Mouse (Mus musculus) granulocyte monocyte progenitor cell, adult 5-6 weeks (primary cell): ENCODE measurements around the gene Colgalt2. TPM values are rescaled to one million over a fixed set of nuclear protein-coding genes. Genes with fewer than 3 reads are reported as not detected.
A peak's percentile ranks its signal among the peaks of the same experiment; 100 is the strongest.
"Not testable (repeated sequence)": the region's sequence is repeated elsewhere in the genome, so short reads cannot be mapped to it uniquely, and the experiment has no call there.

Source experiments
- ATAC-seq: replicated peaks from 2 replicates; pipeline ENCODE4 v1.8.0; 2016; ENCODE audit warnings: mild to moderate bottlenecking, moderate TSS enrichment, inconsistent platforms; ENCODE audit not compliant: poor library complexity, severe bottlenecking
- total RNA-seq, 2 experiments: library from RNA; stranded (forward) in 1 of 2; stranded (reverse) in 1 of 2; fragments of 200-712, 200-1000 nt in 1 of 2; fragments of >200 nt in 1 of 2; fragmentation: Nextera tagmentation in 1 of 2; gene quantifications; 2 replicates each; pipeline ENCODE4 v1.2.3; 2014 to 2017

The Colgalt2 gene
- total RNA-seq, 2 experiments from 2014 or later = not detected

DNA sequence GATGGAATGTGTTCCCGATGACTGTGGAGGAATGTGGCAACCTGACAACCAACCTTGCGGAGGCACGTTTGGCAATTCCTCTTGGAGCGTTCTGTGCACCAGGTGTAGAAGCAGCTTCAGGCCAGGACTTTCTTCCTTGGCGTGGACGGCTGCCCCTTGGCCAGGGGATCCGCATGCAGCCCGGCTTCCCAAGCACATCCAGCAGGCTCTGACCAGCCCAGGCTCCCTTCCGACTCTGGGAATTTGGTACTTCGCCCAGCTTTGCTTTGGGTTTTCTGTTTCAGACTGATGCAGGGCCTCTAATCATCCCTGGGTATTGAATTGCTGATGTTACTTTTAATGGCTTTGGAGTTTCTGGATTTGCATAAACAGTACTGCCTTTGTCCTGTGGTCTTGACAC, 14.8 kb downstream of the Colgalt2 start:
- ATAC-seq = no peak

DNA sequence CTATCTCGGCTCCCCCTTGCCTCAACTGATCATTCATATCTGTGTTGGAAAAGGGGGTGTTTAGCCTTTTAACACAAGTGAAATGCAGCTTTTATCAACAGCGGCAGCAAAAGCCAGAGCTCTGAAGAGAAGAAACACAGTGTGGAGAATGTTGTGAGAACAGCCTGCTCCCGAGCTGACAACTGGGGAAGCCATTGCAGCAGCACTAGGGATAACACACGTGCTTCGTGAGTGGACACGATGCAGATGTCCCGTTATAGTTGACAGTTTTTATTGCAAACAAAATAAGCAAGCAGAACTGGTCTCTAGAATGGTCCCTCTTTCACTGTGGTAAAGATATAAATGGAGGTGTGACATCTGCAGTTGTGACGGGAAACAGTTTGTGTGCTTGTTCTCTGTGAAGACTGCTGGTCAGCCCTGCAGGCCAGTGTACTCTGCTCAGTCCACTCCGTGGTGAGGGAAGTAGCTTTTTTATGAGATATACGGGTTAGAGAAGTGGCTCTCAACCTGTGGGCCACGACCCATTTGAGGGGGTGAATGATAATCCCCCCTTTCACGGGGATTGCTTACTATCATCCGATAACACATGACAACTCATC, 16.8 kb downstream of the Colgalt2 start:
- ATAC-seq = no peak

DNA sequence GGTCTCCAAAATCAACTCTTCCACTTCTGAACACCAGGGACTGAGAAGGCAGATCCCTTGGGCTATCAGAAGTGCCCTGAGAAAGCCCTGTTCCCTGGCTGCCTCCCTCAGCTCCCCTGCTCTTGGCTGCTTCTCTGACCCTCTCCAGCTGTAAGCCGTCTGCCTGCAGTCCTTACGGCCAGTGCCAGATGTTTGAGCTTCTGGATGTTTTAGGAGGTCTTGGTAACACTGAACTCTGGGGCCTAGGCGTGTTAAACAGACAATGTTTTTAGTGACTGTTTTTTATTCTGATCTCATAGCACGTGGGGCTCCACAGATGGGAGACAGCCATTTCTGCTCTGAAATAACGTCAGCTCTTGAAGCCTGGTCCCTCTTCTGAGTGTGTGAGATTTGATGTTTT, 18.0 kb downstream of the Colgalt2 start:
- no peak for ATAC-seq

DNA sequence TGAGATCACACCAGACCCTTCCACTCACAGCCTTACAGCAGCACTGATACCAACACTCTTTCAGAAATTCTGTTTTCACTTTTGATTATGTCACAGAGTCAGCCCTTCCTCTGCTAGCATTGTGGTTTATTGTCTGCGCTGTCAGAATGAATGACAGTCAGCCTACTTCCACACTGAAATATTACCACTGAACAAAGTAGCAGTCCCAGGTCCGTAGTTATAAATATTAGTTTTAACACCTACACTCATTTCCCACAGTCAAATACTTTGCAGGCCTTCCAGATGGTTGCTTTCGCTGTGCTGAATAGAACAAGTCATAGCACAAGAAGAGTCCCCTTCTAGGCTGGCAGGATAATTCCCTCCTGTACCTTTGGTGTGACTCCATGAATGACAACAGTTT, 22.7 kb downstream of the Colgalt2 start:
- ATAC-seq = no peak

DNA sequence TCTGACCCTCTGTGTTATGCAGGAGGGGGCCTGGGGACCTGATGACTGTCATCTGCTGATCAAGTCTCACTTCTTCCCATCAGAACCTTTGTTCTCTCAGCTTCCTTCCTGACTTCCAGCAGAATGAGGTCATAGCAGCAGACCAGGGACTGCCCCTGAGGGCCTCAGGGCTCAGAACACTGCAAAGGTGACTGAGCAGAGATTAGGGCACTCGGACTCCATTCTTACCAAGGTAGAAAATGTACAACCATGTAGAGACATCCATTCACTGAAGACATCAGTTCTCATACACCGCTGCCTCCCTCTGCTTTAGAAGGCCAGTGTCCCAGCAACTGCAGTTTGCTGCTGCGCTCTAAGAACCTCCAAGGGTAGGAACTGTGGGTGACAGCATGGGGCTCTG, 23.4 kb downstream of the Colgalt2 start:
- ATAC-seq = no peak

DNA sequence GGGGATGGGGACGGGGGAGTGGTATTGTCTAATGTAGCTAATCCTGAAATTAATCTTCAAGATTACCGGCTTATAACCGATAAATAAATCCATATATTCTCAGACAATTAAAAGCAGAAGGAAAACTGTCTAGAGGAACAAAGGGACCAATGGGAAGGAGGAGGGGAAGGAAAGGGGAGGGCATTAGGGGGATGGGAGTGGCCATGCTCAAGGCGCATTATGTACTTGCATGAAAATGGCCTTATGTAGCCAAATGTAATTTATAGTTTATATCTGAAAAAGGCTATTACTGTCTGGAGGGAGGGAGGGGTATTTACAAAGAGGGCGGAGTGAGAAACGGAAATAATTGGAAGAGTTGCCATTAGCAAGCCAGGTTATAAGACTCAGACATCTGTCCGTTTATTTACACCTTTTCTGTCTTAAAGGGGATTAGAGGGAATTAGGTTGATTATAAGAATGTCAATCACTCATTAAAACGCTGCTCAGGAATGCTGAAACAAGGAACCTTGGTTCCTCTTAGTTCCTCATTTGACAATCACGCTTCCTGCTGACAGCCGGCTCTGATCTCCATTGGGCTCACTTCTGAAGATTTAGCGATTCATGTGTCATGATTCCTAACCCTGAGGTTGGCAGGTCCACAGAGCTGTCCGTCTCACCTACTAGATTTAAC, 28.4 kb downstream of the Colgalt2 start:
- ATAC-seq = peak; percentile 83

DNA sequence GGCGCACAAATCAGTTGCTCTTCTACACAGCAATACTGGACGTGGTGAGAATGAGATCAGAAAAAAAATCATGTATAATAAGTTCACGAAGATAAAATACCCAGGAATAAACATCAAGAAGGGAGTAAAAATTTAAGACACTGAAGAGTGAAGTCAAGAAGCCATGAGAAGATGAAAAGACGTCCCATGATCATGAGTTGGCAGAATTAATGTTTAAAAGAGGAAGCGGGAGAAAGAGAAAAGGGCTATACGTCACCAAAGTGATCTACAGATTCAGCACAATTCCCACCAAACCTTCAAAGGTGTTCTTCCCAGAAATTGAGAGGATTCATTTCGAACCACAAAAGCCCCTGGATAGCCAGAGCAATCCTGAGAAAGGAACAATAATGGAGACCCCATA, 30.2 kb downstream of the Colgalt2 start:
- ATAC-seq = peak; percentile 59

DNA sequence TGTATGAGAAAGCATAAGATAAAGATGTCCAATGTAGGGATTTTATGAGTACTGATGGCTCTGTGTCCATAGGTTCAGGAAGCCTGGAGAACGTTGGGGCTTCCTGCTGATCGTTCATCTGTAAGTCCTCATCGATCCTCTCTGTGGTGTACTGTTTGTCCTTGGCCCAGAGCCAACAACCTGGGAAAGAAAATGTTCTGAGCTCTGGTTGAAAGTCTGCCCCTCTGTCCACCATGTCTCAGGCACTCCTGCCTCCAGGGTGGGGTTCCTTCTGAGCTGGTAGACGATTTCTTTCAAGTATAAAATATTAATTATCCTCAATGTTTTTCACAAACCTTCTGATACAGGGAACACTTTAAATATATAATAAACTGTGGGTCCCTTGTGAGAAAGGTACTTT, 34.5 kb downstream of the Colgalt2 start:
- ATAC-seq = no peak

DNA sequence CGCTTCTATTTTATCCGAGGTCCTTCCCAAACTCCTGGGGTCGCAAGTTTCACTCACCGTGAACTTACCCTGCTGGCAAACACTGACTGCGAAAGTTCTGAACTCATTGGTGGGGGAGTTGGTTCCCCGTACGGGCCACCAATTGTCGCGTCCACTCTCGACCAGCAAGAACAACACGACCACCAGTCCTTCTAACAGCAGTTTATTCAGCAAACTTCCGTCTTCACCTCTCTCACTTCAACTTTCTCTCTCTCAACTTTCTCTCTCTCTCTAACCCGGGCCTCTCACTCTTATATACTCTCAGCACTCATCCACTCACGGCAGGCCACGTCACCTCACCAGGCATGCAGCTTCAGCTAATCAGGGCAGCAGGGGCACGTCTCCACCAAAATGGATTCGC, 37.9 kb downstream of the Colgalt2 start:
- ATAC-seq = not testable (repeated sequence)

DNA sequence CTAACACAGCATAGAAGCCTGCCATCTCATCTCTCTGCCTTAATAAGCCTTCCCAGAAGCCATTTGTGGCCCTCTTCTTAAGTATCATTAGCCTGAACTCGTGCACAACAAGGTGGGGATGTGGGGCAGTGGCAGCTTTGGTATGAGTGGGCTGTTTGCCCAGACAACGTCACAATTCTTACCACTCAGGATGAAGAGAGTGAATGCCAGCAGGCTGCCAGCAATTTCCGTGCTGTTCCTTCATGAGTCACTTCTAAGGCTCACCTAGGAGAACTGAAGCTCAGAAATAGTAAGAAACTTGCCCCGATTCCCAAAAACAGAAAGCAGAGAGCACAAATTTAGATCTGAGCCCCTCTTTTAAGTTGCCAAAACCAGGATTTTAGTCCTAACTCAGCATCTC, 39.8 kb downstream of the Colgalt2 start:
- no peak for ATAC-seq

DNA sequence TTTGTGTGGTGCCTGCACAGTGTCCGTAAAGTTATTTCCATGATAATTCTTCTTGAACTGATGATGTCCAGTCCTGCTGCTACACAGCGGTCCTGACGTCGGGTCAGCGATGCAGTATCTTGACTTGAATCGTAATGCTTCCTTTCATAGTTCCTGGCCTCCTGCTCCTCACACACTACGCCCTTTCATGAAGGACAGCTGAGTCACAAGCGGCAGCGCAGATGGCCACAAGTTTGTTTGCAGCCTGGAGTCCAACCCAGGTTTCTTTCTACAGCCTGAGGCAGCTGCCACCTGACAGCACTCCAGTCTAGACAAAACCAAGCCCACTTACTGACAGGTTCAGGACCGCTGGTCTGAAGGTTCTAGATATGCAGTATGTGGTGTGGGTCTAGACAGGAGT, 40.2 kb downstream of the Colgalt2 start:
- no peak for ATAC-seq

DNA sequence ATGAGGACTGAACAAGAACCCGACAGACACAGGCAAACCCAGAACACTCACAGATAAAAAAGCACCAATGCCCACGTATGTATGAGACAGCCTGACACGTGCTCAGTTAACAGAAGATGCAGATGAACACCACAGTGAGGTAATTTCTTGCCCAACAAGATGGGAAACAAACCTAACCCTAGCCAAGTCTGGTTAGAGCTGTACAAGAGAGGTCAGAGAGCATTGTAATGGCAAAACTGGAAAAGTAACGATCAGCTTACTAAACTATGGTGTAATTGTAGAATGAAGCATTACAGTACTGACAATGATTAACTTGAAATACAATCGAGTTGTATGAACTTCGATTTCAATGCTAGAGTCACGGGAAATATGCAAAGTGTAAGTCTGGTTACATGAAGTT, 45.0 kb downstream of the Colgalt2 start:
- no peak for ATAC-seq

DNA sequence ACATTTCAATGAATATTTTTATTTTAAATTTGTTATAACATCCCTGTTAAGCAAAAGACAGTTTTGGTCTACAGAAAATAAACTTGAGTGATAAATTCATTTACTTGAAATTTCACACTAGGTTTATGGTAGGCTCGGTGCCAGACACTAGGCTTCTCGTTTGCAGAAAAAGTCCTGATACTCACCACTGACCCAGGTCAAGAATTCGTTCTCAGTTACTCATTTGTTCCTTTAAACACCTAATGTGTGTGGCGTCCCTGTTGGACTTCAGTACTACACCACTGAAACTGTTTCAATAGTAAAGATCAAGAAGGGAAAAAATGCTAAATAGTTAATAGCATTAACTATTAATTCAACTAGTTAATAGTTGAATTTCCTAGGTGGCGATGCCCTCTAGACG, 46.3 kb downstream of the Colgalt2 start:
- ATAC-seq = no peak

DNA sequence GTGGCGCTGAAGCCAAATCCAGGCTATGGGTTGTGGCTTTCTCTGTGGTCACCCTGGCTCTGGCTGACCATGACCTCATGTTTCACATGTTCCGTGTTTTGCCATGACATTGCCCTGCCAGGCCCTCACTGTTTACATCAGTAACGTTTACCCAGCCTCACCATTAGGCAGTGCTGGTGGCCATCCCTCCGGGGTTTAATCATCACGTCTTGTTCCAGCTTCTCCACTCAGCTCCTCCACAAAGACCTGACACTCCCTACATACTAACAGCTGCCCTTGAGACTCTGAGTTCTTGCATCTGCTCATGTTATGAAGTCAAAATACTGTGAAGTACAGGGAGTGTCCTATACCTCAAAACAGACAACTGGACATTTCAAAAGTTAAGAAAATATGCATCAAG, 54.9 kb downstream of the Colgalt2 start:
- ATAC-seq = no peak

DNA sequence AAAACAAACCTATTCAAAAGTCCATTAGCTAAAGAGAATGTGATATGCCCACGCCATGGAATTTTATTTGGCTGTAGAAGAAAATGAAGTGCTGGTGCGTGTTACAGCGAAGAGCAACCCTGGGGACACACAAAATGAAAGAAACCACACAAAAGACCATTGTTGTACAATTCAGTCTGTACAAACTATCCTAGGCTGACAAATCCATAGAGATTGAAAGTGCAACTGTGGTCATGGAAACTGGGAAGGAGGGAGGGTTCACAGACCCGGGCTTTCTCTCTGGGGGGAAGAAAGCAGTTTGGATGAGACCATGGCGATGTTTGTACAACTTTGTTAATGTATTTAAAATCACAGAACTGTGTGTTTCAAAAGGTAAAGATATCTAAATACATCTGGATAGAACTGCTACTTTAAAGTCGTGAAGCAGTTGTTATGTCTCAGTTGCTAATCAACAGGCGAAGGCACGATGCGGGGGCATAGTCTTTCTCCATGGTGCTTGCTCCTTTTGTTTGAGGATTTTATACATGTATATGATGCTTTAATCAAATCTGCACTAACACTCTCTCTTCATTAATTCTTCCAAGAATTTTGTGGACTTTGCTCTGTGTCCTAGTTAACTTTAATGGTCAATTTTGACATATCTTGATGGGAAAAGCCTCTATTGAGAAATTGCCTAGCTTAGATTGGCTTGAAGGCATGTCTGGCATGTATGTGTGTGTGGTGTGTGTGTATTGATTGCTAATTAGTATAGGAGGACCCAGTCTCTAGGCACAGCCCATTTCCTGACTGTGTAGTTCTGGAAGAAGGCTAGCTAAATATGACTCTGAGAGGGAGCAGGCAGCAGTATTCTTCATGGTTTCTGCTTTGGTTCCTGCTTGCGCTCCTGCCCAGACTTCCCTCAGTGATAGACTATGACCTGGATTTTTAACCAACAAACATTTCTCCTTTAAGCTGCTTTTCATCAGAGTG, 55.9 kb downstream of the Colgalt2 start:
- no peak for ATAC-seq

DNA sequence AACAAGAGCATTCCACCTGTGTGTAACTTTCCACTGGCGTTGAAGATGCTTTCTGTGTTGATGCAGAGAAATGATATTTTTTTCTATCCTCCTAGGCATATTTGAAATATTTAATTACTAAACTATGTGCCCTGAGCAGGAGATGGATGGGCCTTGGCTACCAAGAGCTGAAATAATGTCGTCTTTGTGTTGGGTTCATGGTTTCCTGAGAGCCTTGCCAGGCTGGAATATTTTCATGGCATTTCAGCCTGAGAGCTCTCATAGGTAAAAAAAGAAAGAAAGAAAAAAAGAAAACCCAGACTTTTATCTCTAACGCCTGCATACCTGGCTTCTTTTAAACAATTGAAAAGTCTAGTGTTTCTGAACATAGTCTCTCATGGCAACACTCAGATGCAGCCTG, 56.6 kb downstream of the Colgalt2 start:
- no peak for ATAC-seq

DNA sequence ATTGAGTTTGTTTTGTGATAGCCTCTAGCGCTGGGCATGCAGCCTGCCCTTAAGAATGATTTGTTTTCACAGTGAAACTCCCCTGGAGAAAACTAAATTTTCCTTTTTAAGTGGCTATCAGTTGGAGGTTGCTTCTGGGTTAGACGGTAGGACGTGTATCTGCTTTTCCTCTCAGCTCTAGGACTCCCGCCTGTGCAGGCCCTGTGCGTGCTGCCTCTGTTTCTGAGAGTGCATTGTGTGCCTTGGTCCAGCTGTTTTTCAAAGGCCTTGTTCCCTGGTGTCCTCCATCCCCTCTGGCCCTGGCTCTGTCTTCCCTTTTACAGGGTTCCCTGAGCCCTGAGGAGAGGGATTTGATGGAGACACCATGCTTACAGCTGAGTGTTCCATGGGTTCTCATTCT, 58.0 kb downstream of the Colgalt2 start:
- no peak for ATAC-seq

DNA sequence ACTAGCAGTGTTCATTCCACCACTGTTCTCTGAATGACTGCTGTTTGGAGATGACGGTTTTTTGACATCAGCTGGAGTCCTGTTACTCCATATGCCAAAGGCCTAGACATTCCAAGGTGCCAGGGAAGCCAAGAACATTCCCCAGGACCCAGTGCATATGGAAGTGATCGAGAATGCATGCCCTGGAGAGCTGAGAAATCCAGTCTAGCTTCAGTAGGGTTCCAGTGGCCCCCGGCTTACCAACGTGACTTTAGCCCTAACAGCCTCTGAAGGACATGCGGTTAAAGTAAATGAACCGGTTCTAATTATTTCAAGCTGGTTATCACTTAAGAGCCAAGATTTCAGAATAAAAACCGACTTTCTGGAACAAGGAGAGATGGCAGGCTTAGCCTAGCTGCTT, 59.4 kb downstream of the Colgalt2 start:
- ATAC-seq = no peak

DNA sequence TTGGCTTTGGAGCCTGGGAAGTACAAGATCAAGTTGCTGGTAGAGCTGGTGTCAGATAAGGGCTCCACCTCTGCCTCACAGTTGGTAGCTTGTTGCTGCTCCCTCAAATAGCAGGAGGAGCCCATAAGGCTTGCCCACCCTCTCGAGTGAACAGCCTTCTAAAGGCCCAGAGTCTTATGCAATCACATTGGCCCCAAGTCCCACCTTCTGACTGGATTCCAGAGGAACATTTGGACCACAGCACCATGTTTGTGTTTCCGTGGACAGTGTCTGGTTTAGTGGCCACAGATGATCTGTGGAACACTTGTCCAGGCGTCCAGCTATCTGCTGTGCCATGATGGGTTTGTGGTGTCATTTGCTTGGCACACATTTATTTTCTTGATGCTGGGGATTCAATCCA, 61.3 kb downstream of the Colgalt2 start:
- ATAC-seq = no peak

DNA sequence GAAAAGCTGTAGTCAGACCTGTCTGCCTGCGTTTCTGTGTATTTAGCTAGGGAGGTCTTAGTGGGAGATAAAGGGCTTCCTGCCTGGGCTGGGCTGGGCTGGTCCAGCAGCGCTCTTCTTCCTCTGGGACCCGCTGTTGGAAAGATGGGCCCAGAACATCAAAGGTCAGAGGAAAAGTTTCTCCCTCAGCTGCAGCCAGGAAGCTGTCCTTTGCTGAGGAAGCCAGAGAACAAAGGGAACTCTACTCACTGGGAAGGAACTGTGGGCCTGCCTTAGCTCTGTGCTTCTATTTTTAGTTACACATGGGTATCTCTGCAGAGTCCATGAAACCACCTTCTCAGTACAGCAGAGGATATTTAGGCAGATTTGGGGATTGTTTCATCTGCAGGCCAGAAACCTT, 62.2 kb downstream of the Colgalt2 start:
- ATAC-seq = no peak

DNA sequence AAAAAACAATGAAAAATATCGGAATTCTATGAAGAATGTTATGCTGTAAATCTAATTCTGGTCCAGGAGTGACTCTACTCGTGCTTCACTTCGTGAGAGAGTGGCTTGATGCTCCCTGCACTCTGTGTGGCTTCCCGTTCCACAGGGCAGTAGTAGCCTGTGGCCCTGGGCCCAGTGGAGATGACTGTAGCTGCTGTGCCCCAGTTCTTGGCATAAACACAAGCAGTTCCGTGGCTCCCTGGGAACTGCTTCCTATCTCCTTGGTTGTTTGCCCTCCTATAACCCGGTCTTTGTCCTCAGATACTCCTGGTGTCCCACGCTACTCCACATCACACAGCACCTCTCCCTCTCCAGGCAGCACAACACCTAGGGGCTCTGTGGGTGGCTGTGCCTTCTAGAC, 62.7 kb downstream of the Colgalt2 start:
- no peak for ATAC-seq
